ENCODE assay signal across 19 mouse cellular contexts in genomic region chr7:24430551-24431345, GRCm38 (mm10). TPM values are rescaled to one million over a fixed set of nuclear protein-coding genes. Genes with fewer than 3 reads are reported as not detected.
DNase-seq lines count a peak whose midpoint lies in the region; ATAC-seq and TF ChIP-seq lines count a peak whose summit lies in the region.
"Had no signal": no experiment of that assay in that cellular context is flagged by ENCODE, and none has a peak within 500 bp of the region (broad histone marks: within the 10 kb centered on the region; RNA-seq: fewer than 3 reads in every experiment).

No protein-coding gene starts in this region.

- H3K27ac ChIP-seq in left cerebral cortex, adult 2 months, result peak overlapping the region; percentile 16
- H3K27ac ChIP-seq: embryonic facial prominence, embryonic 10.5 days; kidney, postnatal 0 days; limb, embryonic 10.5 days; macrophage; midbrain, embryonic 15.5 days had no signal

- no peak overlapping the region for H3K4me3 ChIP-seq in left cerebral cortex, adult 2 months
- H3K4me3 ChIP-seq: embryonic facial prominence, embryonic 10.5 days; heart, embryonic 12.5 days; limb, embryonic 10.5 days; midbrain, embryonic 15.5 days had no signal

- intact Hi-C loops in left cerebral cortex, adult 2 months (cut with DNase I), result no loop called here
- intact Hi-C loops in left cerebral cortex, postnatal 14 days (cut with DNase I), result no loop called here

- ATAC-seq in megakaryocyte progenitor cell, adult 5-6 weeks (replicated peaks; ENCODE audit: poor library complexity), result peak; percentile 47
- ATAC-seq: intestine, postnatal 0 days; midbrain, embryonic 15.5 days had no signal

- DNase-seq in left cerebral cortex, adult 2 months (ENCODE audit: extremely low spot score in 1 of 2, low spot score in 2 of 2), result no peak
- DNase-seq in left cerebral cortex, postnatal 14 days (ENCODE audit: low spot score in 2 of 2), result no peak
- peak; percentile 79 for DNase-seq in CD4-positive helper T cell, adult 2 months (ENCODE audit: low read depth, low spot score)
- peak; percentile 79 to 80 for DNase-seq in CD8-positive naive resting alpha-beta T cell, adult 2 months (ENCODE audit: low read depth in 2 of 2, low spot score in 2 of 2)
- DNase-seq in B cell, adult 2 months, result no peak
- DNase-seq in urinary bladder, postnatal 4 days (ENCODE audit: low spot score in 2 of 2), result no peak
- DNase-seq: adrenal gland, postnatal 14 days; lung, adult 2 months had no signal

- no peak for TF ChIP-seq CTCF in left cerebral cortex, adult 2 months (IDR thresholded peaks at IDR 0.05)

RNA-seq across cellular contexts. Expression of gene Irgc1, which starts 21.3 kb away (rescaled TPM):
- total RNA-seq in left cerebral cortex, adult 2 months (2021), result under 1 TPM in 1 of 2 experiments, not detected in 1; 0.77 TPM
- under 1 TPM in 1 of 2 experiments, not detected in 1; 0.19 TPM for total RNA-seq in left cerebral cortex, postnatal 14 days (2021)
- 0.07 TPM in 1 of 2 replicates, not detected in the other for total RNA-seq in megakaryocyte progenitor cell, adult 5-6 weeks (2015)
- not detected in 2 replicates for total RNA-seq in megakaryocyte progenitor cell, adult 5-6 weeks (2017)
- total RNA-seq: adrenal gland, postnatal 14 days; granulocyte monocyte progenitor cell, adult 5-6 weeks; heart, postnatal 4 days; layer of hippocampus, adult 18-20 months had no signal

RNA-seq across cellular contexts. Expression of gene Smg9, which starts 31.3 kb away (rescaled TPM):
- 10 to 100 TPM; 43.7 to 47.5 TPM for total RNA-seq in left cerebral cortex, adult 2 months (2021)
- total RNA-seq in left cerebral cortex, postnatal 14 days (2021), result 10 to 100 TPM; 35.5 to 39.7 TPM
- total RNA-seq in megakaryocyte progenitor cell, adult 5-6 weeks (2015), result 10.8 and 18.1 TPM in 2 replicates
- 16.0 and 20.8 TPM in 2 replicates for total RNA-seq in megakaryocyte progenitor cell, adult 5-6 weeks (2017)

RNA-seq across cellular contexts. Expression of gene Plaur, which starts 31.5 kb away (rescaled TPM):
- 1 to 10 TPM; 1.0 to 1.1 TPM for total RNA-seq in left cerebral cortex, adult 2 months (2021)
- 1 to 10 TPM in 1 of 2 experiments, under 1 TPM in 1; 0.30 to 1.3 TPM for total RNA-seq in left cerebral cortex, postnatal 14 days (2021)
- total RNA-seq in megakaryocyte progenitor cell, adult 5-6 weeks (2015), result 17.9 and 21.2 TPM in 2 replicates
- total RNA-seq in megakaryocyte progenitor cell, adult 5-6 weeks (2017), result 20.5 and 27.6 TPM in 2 replicates

RNA-seq across cellular contexts. Expression of gene Cadm4, which starts 51.1 kb away (rescaled TPM):
- total RNA-seq in left cerebral cortex, adult 2 months (2021), result 100 to 1,000 TPM; 213 to 219 TPM
- 100 to 1,000 TPM; 282 to 289 TPM for total RNA-seq in left cerebral cortex, postnatal 14 days (2021)
- not detected in 2 replicates for total RNA-seq in megakaryocyte progenitor cell, adult 5-6 weeks (2015)
- total RNA-seq in megakaryocyte progenitor cell, adult 5-6 weeks (2017), result not detected in 2 replicates
- total RNA-seq: granulocyte monocyte progenitor cell, adult 5-6 weeks had no signal

Comparison
In these comparisons a context has a peak if more than half of its experiments do, and no peak if none do; other contexts are left out.
1. DNase-seq: peak in CD4-positive helper T cell, adult 2 months (single experiment) and CD8-positive naive resting alpha-beta T cell, adult 2 months (2 of 2); none in left cerebral cortex, adult 2 months (0 of 2), left cerebral cortex, postnatal 14 days (0 of 2), B cell, adult 2 months (0 of 2) and urinary bladder, postnatal 4 days (0 of 2).
2. RNA of gene Plaur, which starts 31.5 kb away (total RNA-seq): 17.9 to 27.6 TPM in megakaryocyte progenitor cell, adult 5-6 weeks; 0.30 to 1.3 TPM in left cerebral cortex, postnatal 14 days and 1.0 to 1.1 TPM in left cerebral cortex, adult 2 months; every median in the first group is over 4 times any median in the second.